Mouse (Mus musculus) forebrain, embryonic 11.5 days (tissue): Measurements from ENCODE around the gene 1810010H24Rik. TPM values are rescaled to one million over a fixed set of nuclear protein-coding genes. Genes with fewer than 3 reads are reported as not detected.
"Not testable (repeated sequence)": the region's sequence is repeated elsewhere in the genome, so short reads cannot be mapped to it uniquely, and the experiment has no call there.

Source experiments
- ATAC-seq: fragments of 200-750 bp; cut with Nextera tagmentation; replicated peaks from 2 replicates; pipeline ENCODE4 v1.8.0; 2017; ENCODE audit warnings: moderate TSS enrichment; ENCODE audit not compliant: low FRiP score
- DNase-seq: peaks from one replicate; pipeline ENCODE4 v3.0.0-alpha.2; 2017; ENCODE audit warnings: low spot score
- H3K27ac ChIP-seq: fragments of 300-500 bp; sonication (generic); 2 replicates; pipeline ENCODE4 v1.5.1; 2014; ENCODE audit warnings: low read depth, low read length
- H3K27me3 ChIP-seq: fragments of 300-500 bp; sonication (generic); 2 replicates; pipeline ENCODE4 v1.6.1; 2014; ENCODE audit warnings: mild to moderate bottlenecking, low read length, mixed read lengths; ENCODE audit not compliant: control insufficient read depth, insufficient read depth
- H3K36me3 ChIP-seq: fragments of 300-500 bp; sonication (generic); 2 replicates; pipeline ENCODE4 v1.6.1; 2014; ENCODE audit warnings: mild to moderate bottlenecking, low read length, moderate library complexity, mixed read lengths; ENCODE audit not compliant: control insufficient read depth, insufficient read depth
- H3K4me1 ChIP-seq: fragments of 300-500 bp; sonication (generic); replicated peaks from 2 replicates; pipeline ENCODE4 v1.6.1; 2014; ENCODE audit warnings: low read length, mixed read lengths; ENCODE audit not compliant: control insufficient read depth, insufficient read depth
- H3K4me2 ChIP-seq: fragments of 300-500 bp; sonication (generic); 2 replicates; pipeline ENCODE4 v1.6.1; 2014; ENCODE audit warnings: low read depth, mild to moderate bottlenecking, low read length, moderate library complexity, mixed read lengths; ENCODE audit not compliant: severe bottlenecking
- H3K4me3 ChIP-seq: fragments of 300-500 bp; sonication (generic); 2 replicates; pipeline ENCODE4 v1.5.1; 2014; ENCODE audit warnings: low read depth, low read length
- H3K9ac ChIP-seq: fragments of 300-500 bp; sonication (generic); 2 replicates; pipeline ENCODE4 v1.6.1; 2014; ENCODE audit warnings: low read length
- H3K9me3 ChIP-seq: fragments of 300-500 bp; sonication (generic); 2 replicates; pipeline ENCODE4 v1.6.1; 2016; ENCODE audit warnings: low read length, mixed read lengths; ENCODE audit not compliant: control insufficient read depth
- WGBS: fragments of 180-500 bp; shearing (Covaris S2); extraction: QIAGEN DNeasy Blood & Tissue Kit; methylation state at CpG from one replicate; pipeline ENCODE4 v1.1.7; 2014; 5-methylcytosine and 5-hydroxymethylcytosine counted together
- polyA plus RNA-seq: library from polyadenylated mRNA; unstranded; fragments of >200 nt; fragmentation: Nextera tagmentation; extraction: Ambion mirVana; gene quantifications from 2 replicates; pipeline ENCODE4 v1.2.1, GENCODE M21; 2014

1810010H24Rik gene
- polyA plus RNA-seq, 1 experiment from 2014 or later, result 2.5 TPM

GRCm38 (mm10) chr11:106996492-106996891 lies 29.0 kb upstream of the 1810010H24Rik start:
- H3K36me3 ChIP-seq, result peaks cover 16% of the 10 kb centered on the region; the same call in 1 of the 2 replicates
- not testable (repeated sequence) for H3K27ac ChIP-seq, H3K4me3 ChIP-seq, H3K9me3 ChIP-seq, H3K9ac ChIP-seq, H3K4me1 ChIP-seq, DNase-seq, H3K4me2 ChIP-seq, H3K27me3 ChIP-seq, ATAC-seq
- 95% methylated on average over 7 of the region's 7 CpGs for WGBS

- Histone ChIP-seq H3K9ac (peak overlapping the region; percentile 88), H3K4me1 (peaks cover 8% of the 10 kb centered on the region; the same call in 1 of the 2 replicates), H3K27ac (no peak overlapping the region), H3K27me3 (no peaks in the 10 kb centered on the region), H3K9me3 (no peaks in the 10 kb centered on the region), H3K4me2 (peak overlapping the region; percentile 53), H3K4me3 (peak overlapping the region; percentile 62), H3K36me3 (peaks cover 16% of the 10 kb centered on the region; the same call in 1 of the 2 replicates)
- 13% methylated on average over 5 of the region's 5 CpGs for WGBS
- DNase-seq, result no peak
- no peak for ATAC-seq
Measured at GRCm38 (mm10) chr11:106997976-106998375, 27.5 kb upstream of the 1810010H24Rik start.

GRCm38 (mm10) chr11:106998651-106999150 lies 26.8 kb upstream of the 1810010H24Rik start:
- H3K4me3 ChIP-seq, result peak overlapping the region; percentile 62
- H3K27ac ChIP-seq, result peak overlapping the region; percentile 67
- DNase-seq, result peak; percentile 80
- H3K9ac ChIP-seq, result peak overlapping the region; percentile 88
- ATAC-seq, result peak; percentile 43; the same call in 1 of the 2 replicates
- H3K9me3 ChIP-seq, result no peaks in the 10 kb centered on the region
- peaks cover 8% of the 10 kb centered on the region; the same call in 1 of the 2 replicates for H3K4me1 ChIP-seq
- peak overlapping the region; percentile 53 for H3K4me2 ChIP-seq
- peaks cover 16% of the 10 kb centered on the region; the same call in 1 of the 2 replicates for H3K36me3 ChIP-seq
- WGBS, result under 1% methylated on average over 26 of the region's 26 CpGs
- no peaks in the 10 kb centered on the region for H3K27me3 ChIP-seq

- Histone ChIP-seq H3K4me1 (peaks cover 8% of the 10 kb centered on the region; the same call in 1 of the 2 replicates), H3K27ac (peak within 1 kb of the TSS; percentile 67), H3K4me2 (peak within 1 kb of the TSS; percentile 53), H3K9me3 (no peaks in the 10 kb centered on the region), H3K4me3 (peak within 1 kb of the TSS; percentile 62), H3K27me3 (no peaks in the 10 kb centered on the region), H3K9ac (peak within 1 kb of the TSS; percentile 88), H3K36me3 (peaks cover 16% of the 10 kb centered on the region; the same call in 1 of the 2 replicates)
- DNase-seq (peak; percentile 94), ATAC-seq (peak; percentile 95)
- under 1% methylated on average over 62 of the region's 62 CpGs for WGBS
Measured at GRCm38 (mm10) chr11:106999151-106999948, 26.1 kb upstream of the 1810010H24Rik start, which contains the start of gene Kpna2. Kpna2 (minus strand) TSS chr11:106999541.

GRCm38 (mm10) chr11:106999949-107000513 lies 25.4 kb upstream of the 1810010H24Rik start:
- Histone ChIP-seq H3K4me1 (peaks cover 8% of the 10 kb centered on the region; the same call in 1 of the 2 replicates), H3K9ac (peak overlapping the region; percentile 61; the same call in 1 of the 2 replicates), H3K9me3 (no peaks in the 10 kb centered on the region), H3K4me2 (peak overlapping the region; percentile 52), H3K4me3 (peak overlapping the region; percentile 62), H3K36me3 (peaks cover 10% of the 10 kb centered on the region; the same call in 1 of the 2 replicates), H3K27me3 (no peaks in the 10 kb centered on the region), H3K27ac (peak overlapping the region; percentile 48; the same call in 1 of the 2 replicates)
- WGBS, result 82% methylated on average over 9 of the region's 9 CpGs
- ATAC-seq (no peak), DNase-seq (no peak)

- peak overlapping the region; percentile 29; the same call in 1 of the 2 replicates for H3K4me2 ChIP-seq
- no peaks in the 10 kb centered on the region for H3K9me3 ChIP-seq
- DNase-seq, result no peak
- ATAC-seq, result peak; percentile 51
- peak overlapping the region; percentile 65 for H3K27ac ChIP-seq
- H3K4me3 ChIP-seq, result no peak overlapping the region
- H3K36me3 ChIP-seq, result peaks cover 2% of the 10 kb centered on the region; the same call in 1 of the 2 replicates
- H3K9ac ChIP-seq, result no peak overlapping the region; the same call in 1 of the 2 replicates
- WGBS, result 43% methylated on average over 8 of the region's 8 CpGs
- H3K27me3 ChIP-seq, result no peaks in the 10 kb centered on the region
- peaks cover 6% of the 10 kb centered on the region; the same call in 1 of the 2 replicates for H3K4me1 ChIP-seq
Measured at GRCm38 (mm10) chr11:107001760-107002675, 23.5 kb upstream of the 1810010H24Rik start.

GRCm38 (mm10) chr11:107005538-107005937 lies 19.9 kb upstream of the 1810010H24Rik start:
- no peak overlapping the region for H3K4me3 ChIP-seq
- no peak overlapping the region for H3K27ac ChIP-seq
- 92% methylated on average over 1 of the region's 1 CpGs for WGBS
- H3K36me3 ChIP-seq, result no peaks in the 10 kb centered on the region
- no peaks in the 10 kb centered on the region for H3K9me3 ChIP-seq
- no peak overlapping the region for H3K9ac ChIP-seq
- DNase-seq (no peak), ATAC-seq (no peak)
- H3K27me3 ChIP-seq, result no peaks in the 10 kb centered on the region
- peaks cover 6% of the 10 kb centered on the region; the same call in 1 of the 2 replicates for H3K4me1 ChIP-seq
- no peak overlapping the region for H3K4me2 ChIP-seq
